Mouse (Mus musculus) cerebellum, adult (tissue): Measurements from ENCODE around the gene Dazap2.

Source experiments
- ATAC-seq: cut with Nextera tagmentation; 2 replicates; pipeline ENCODE4 v1.9.2; 2017; ENCODE audit warnings: mild to moderate bottlenecking, moderate library complexity, mixed read lengths; ENCODE audit not compliant: insufficient number of reproducible peaks, low FRiP score, low TSS enrichment

The Dazap2 gene

DNA sequence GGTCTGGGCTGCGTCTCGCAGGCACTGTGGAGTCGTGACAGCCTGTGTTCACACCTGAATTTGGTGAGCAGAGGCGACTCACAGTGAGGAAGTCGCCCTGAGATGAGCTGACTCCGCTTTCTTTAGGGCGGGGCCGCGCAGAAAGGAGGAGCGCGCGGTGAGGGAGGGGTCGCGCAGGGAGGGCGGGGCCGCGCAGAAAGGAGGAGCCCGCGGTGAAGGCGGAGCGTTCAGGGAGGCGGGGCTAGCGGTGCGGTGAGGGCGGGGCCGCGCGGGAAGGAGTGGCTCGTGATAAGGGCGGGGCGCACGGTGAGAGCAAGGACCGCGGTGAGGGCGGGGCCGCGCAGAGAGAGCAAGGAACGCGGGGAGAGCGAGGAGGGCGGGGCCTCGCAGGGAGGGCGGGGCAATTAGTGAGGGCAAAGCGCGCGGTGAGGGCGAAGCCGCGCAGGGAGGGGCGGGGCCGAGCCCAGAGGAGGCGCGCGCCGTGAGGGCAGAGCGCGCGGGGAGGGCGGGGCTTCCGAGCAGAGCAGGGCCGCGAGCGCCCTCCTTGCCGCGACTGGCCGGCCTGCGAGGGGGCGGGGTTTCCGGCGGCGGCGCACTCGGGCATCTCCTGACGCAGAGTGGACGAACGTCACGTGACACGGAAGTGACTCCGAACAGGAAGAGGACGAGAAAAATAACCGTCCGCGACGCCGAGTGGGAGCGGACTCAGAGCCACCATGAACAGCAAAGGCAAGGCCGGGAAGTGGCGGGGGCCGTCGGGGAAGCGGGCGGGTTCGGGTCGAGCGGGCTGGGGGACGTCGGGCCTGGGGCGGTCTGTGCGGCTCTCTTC is at the start of gene Dazap2:
Dazap2 (plus strand) TSS at position 354 of the 829 bp plus-strand sequence.
- ATAC-seq = peak; percentile 56

DNA sequence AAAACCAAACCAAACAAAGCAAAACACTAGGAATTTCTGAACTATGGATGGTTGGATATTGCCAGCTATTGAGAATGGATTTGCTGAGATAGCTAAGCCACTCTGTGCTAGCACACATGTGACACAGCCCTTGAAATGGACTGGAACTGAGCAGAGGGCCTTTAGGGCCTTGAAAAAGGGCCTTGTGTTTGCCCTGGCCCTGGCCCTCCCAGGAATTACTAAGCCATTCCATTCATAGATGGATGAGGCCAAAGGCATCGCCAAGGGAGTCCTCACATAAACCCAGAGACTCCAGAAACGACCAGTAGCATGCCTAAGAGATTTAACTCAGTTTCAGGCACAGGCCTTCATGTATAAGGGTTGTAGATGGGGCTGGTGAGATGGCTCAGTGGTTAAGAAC is 48.6 kb upstream of the Dazap2 start:
- ATAC-seq = no peak

DNA sequence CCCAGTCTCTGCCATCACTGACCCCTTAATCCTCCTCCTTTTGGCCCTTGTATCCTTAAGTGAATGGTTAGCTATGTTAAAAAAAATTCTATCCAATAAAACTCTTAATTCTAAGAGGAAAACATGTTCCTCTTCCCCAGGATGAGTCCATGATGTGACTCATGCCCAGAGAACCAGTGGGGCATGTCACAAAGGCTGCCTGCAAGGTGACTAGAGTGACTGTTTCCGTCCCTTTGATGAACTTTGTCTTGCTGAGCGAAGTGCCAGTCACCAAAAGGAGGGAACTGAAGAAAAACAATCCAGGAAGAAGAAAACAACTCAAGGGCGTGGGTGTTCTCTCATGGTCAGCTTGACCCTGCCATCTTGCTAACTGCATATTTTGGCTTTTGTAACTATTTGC is 45.9 kb upstream of the Dazap2 start:
- no peak for ATAC-seq

DNA sequence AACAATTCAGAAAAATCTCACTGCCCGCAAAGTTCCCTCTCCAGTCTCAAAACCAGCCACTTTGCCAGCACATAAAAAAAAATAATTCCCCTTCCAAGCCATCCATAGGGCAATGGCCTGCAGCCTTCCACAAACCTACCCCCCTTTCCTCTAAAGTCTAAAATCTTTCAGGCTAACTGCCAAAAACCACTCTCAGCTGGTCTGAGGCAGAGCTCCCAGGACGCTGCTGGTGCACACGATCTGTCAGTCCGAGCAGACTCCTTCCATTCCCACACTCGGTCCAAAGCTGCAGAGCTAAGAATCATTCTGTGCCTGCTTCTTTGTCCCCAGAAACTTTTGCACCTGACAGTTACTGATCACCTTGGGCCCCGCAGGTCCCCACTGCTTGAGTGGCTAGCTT is 41.2 kb upstream of the Dazap2 start:
- ATAC-seq = no peak

DNA sequence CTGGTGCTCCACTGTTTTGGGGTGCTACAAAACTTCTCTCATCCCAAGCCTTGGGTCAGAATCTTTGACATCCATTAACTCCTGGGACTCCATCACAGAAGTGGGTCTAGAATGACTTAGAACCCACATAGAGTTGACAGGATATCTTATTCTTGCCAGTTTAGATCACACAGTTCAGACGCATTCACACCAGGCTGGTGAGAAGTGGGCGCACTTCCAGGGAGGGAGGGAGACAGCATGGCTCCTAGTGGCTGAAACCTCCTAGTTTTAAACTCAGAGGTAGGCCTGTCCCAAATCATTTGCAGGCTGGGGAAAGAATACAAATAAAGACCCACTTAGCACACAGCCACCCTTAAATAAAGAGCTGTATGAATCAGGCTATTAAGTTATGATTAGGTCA is 40.8 kb upstream of the Dazap2 start:
- ATAC-seq = no peak

DNA sequence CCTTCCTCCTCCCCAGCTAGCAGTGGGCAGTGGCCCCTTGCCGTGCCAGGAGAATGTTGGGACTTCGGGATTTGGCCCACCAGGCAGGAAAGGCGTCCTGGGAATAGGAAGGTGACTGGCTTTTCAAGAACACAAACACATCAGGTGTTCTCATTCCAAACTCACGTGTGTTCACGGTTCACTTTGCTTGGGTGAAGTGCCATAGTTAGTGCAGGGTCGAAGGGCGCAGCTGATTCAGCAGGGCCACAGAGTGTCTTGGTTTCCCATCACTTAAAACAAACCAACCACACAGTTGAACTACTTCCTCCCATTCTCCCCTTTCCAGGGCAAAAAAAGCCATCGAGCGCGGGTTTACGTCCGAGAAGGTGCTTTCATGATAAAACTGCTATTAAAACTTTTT is 39.8 kb upstream of the Dazap2 start:
- no peak for ATAC-seq

DNA sequence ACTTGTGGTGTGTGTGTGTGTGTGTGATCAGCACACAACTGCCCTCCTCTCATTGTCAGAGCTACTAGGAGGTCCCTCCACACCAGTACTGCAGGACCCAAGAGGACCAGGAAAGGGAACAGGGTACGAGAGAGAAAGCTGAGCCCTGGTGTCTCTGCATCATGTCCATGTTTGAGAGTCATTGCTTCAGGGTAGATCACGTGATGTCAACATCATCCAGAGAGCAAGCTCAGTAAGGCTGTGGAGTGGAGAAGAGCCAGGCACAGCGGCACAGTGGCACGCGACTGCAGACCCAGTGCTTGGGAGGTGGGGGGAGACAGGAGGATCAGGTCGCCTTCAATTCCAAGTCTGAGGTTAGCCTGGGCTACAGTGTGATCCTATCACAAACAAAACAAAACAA is 38.8 kb upstream of the Dazap2 start:
- no peak for ATAC-seq

DNA sequence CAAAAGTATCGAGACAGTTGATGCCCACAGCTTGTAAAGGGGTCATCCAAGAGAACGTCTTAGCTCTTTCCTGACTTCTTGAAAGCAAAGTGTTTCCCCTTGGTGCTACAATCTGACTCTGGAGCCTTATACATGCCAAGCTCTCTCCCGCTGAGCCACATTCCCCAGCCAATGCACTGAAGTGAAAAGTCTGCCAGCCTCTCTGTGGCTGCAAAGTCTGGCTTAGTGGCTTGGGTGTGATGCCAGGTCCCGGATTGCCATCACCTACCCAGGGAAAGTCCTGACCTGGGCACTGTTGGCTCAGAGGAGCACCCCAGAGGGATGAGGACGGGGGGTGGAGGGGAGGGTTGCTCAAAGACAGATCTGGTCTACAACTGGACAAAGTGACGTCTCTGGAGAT is 38.3 kb upstream of the Dazap2 start:
- ATAC-seq = no peak

DNA sequence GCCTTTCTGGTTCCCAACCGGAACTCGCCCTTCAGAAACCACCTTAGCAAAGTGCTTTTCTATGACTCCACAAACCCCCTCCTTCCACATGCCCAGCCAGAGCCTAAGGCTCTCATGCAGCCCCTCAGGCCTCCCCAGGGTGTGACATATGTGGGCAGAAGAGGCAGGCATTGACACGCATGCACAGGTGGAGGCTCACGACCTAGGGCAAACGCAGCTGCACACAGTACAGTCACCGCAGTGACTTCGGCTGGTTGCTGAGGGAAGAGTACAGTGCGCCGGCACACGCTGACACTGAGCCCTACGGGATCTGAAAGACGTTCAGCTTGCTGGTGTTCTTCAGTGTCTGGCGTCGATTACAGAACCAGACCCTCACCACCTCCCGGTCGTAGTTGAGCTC is 37.2 kb upstream of the Dazap2 start:
- no peak for ATAC-seq

DNA sequence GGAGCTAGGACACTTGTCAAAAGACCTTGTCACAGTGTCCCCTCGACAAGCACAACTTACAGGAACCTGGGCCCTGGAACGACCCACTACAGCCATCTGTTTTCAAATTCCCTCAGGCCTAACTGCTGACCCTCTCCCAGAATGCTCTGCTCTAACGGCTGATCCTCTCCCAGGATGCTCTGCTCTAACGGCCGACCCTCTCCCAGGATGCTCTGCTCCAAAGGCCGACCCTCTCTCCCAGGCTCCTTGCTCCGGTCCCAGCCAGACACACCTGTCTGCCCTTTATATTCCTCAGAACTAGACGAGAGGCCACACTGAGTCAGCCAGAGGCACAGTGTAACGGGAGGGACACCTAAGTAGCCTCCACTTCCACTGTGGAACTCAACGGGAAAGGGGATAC is 35.0 kb upstream of the Dazap2 start:
- no peak for ATAC-seq

DNA sequence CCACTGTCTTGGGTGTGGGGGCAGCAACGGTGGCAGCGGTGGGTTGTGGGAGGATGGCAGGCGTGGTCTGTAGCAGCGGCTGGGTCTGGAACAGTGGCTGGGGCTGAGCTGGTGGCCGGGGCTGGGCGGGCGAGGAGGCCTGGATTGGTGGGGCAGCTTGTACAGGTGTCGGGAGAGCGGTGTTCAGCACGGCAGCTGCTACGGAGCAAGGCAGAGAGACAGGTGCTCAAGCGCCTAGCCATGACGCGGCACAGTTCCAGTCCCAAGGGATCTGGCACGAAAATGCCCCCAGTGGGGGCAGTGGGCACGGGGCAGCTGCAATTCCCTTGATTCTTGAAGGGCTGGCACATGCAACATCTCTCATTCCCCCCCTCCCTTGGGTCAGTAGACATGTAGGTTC is 29.2 kb upstream of the Dazap2 start:
- no peak for ATAC-seq

DNA sequence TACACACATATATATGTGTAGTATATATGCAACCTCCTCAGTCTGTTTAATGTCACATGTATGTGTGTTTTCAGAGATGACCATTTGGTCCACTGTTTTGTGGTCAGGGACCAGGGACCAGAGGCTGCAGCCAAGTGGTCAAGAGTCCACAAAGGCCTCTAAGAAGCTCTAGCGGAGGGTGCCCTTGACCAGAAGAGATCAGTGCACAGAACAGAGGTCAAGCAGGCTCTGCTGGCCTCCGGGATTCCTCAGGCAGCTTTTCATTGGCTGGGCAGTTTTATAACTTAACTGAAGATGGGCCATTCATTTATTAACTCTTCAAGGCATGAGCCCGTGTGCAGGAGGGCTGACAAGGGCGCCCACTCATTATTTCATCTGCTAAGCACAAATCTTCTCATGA is 28.0 kb upstream of the Dazap2 start:
- no peak for ATAC-seq

DNA sequence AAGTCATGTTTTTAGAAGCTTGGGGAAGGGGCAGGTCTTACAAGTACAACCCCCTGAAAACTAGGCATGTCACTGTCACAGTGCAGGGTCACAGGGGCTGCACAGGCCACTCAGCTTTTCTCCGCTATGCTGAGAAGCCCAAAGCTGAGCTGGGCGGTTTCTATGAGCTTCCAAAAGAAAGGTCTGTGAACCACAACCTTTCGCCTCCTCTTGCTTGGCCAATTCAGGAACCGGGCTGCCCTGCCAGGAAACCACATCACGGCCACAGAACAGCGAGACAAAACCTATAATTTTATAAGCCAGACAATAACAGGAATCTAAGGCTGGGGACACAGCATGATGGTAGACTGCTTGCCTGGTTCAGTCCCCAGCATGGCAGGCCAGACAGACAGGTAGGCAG is 26.9 kb upstream of the Dazap2 start:
- no peak for ATAC-seq

DNA sequence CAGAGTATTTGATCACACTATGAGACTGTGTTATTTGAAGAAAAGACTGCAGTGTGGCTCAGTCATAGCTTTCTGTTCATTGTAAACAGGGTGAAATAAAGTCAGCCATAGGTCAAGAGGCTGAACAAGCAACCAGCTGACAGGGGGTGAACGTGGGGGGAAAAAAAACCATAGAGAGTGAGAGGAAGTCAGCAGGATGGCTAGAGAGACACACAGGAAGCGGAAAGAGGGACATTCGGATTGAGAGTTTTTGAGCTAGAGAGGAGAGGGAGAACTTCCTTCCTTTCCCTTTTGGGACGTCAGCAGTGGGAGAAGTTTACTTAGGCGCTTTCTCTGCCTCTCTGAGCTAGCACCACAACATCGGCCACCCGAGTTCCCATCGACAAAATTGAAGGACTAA is 24.7 kb upstream of the Dazap2 start:
- no peak for ATAC-seq

DNA sequence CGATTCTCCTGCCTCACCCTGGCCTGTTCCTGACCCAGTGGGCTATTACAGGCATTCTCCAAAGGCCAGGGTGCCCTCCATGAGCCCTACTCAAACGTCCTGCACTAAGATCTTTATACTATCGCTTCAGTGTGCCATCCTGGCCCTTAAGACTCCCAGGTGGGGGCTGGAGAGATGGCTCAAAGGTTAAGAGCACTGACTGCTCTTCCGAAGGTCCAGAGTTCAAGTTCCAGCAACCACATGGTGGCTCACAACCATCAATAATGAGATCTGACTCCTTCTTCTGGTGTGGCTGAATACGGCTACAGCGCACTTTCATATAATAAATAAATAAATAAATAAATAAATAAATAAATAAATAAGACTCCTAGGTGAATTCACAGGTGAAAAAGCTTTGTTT is 22.3 kb upstream of the Dazap2 start:
- ATAC-seq = no peak

DNA sequence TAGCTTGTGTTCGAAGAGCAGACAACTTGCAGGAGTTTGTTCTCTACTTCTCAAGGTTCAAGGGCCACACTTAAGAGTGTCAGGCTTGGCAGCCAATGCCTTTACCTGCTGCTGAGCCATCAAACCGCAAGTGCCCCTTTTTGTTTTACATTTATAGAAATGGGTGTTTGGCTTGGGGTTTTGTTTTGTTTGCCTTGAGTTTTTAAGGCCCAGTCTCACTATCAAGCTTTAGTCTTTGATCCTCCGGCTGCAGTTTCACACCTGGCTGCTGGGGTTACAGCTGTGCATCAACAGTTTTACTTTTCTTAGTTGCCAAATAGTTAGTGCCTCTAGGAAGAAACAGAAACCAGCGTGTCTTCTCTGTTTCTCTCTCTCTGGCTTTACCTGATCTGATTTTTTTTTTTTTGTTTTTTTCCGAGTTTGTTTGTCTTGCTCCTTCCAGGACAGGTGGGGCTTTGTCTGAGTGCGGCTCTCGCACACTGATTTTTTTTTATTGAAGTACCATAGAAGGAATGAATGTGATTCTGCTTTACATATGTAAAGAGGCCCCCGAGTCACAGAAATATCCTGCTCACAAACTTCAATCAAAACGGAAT is 16.8 kb upstream of the Dazap2 start:
- ATAC-seq = no peak

DNA sequence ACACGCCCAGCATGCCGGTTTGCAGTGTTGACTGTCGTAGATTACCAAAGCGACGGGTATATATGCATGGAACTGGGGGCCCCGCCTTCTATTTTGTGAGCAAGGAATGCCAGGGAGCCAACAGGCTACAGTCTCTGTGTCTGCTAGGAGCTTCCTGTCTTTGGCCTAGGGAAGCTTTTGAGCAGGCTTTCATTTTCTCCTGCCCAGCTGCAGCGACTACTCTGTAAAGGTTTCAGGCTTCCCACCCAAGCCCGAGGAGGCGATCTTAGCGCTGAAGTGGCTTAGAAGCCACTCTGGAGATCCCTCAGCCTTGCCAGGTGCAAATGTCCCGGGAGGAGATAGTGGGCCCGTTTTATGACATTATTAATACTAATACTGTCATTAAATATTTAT is 16.3 kb upstream of the Dazap2 start:
- no peak for ATAC-seq

DNA sequence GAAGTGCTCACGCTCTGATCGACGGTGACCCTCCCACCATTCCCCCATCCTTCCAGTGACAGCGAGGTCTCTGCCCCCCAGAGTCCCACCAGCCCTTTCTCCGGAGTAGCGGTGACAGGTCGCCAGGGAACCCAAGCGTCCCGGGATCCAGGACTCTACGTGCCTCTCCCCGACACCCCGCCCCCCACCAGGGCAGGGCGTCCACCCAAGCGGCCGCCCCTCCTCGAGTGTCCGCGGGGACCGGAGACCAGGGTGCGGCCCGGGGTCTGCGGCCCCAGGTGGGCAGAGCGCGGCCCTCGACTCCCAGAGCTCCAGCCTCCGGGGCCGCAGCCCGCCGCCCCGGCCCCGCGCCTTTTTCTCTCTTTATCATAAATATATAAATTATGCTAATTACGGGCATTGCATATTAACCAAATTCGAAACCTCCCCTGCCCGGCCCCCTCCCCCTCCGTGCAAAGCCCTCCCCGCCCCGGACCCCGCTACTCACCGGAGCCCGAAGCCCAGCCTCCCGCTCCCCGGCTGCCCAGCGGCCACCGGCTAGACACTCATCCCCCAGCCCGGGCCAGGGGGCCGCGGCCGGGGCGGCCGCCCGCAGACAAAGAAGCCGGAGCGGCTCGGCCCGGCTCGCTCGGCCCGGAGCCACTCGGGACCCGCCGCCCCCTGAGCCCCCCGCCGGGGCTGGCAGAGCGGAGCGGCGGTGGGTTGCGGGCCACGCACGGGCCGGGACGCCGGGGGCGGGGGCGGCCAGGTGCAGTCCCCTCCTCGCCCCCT is 15.7 kb upstream of the Dazap2 start, which contains the start of gene Pou6f1:
Pou6f1 (minus strand) TSS at position 709 of the 771 bp plus-strand sequence.
- ATAC-seq = peak; percentile 57; the same call in 1 of the 2 replicates

DNA sequence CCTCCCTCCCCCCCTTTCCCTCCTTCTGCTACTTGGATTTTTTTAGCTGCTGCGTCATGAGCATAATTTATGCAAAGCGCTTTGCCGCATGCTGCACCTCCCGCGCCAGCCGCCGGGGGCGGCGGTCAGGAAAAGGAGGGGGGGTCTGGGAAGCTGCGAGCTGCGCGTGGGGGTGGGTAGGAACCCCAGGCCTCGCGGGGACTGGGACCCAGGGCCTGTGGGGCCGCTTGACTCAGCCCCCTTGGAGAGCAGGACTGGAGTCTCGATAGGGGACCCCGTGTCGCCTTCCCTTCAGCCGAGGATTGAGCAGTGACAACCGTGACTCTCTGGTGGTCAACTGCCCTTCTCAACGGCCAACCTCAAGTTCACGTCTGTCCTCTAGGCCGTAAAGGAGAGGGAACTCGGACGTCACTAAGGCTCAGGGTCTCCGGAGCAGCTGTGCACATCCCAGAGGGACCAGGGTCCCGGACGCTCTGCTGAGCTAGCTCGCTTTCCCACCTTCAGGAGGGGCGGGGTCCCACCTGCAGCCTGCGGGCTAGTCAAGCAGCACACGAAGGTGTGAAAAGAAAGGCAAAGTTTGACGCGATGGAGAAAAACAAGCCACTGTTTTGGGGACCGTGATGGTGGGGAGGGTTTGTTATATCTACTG is 15.0 kb upstream of the Dazap2 start:
- peak; percentile 49; the same call in 1 of the 2 replicates for ATAC-seq

DNA sequence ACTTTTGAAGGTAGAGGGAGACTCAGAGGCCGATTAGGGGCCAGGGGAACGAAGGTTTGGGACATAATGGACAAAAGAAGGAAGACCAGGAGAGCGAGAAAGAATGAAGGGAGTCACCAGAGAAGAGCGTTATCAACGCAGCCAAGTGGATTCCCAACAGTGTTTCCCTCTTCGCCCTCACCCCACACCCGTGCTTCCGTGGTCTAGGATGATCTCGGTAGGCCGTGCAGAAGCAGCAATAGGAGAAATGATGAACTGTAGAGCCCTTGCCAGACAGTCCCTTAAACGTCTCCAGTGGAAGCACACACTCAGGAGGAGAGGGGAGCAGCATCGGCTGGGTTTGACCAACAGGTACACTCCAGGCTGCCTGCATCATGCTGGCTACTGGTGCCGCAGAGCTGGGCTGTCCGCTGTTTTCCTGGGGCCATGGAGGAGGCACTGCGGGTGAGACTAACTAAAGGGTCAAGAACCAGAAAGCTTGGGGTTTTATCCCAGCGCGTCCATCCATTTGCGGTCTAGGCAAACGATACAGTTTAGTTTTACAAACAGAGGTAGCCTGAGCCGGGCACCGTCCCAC is 14.4 kb upstream of the Dazap2 start:
- ATAC-seq = no peak
